Mouse (Mus musculus): ENCODE data around the gene Tmem240. TPM values are rescaled to one million over a fixed set of nuclear protein-coding genes. Genes with fewer than 3 reads are reported as not detected.
A peak's percentile ranks its signal among the peaks of the same experiment; 100 is the strongest.

Tmem240 gene
- polyA plus RNA-seq, 1 experiment: 0.54 TPM

GRCm38 (mm10) chr4:155760613-155761355 lies 26.2 kb downstream of the Tmem240 start, which contains the start of gene Atad3a:
Gene Atad3a (minus strand): TSS chr4:155761093.
- no peaks in the 10 kb centered on the region for H3K9me3 ChIP-seq (replicated peaks; ENCODE audit: control insufficient read depth, insufficient read depth, low read length, poor library complexity, severe bottlenecking)
- TF ChIP-seq CTCF (IDR thresholded peaks at IDR 0.05; ENCODE audit: low read depth, low read length) (no peak), POLR2A (IDR thresholded peaks at IDR 0.05; ENCODE audit: insufficient read depth, low read length) (peak; percentile 89)

GRCm38 (mm10) chr4:155761356-155762099 lies 26.9 kb downstream of the Tmem240 start:
- Histone ChIP-seq H3K9ac (ENCODE audit: low read depth, poor library complexity, severe bottlenecking) (peak overlapping the region; percentile 72), H3K36me3 (ENCODE audit: control insufficient read depth, insufficient read depth, low read length, poor library complexity, severe bottlenecking) (peaks cover 7% of the 10 kb centered on the region; the same call in 1 of the 2 replicates), H3K9me3 (replicated peaks; ENCODE audit: control insufficient read depth, insufficient read depth, low read length, poor library complexity, severe bottlenecking) (no peaks in the 10 kb centered on the region), H3K4me3 (ENCODE audit: low read depth, low read length) (peak overlapping the region; percentile 72), H3K27me3 (ENCODE audit: control insufficient read depth, insufficient read depth, low read length, poor library complexity, severe bottlenecking) (no peaks in the 10 kb centered on the region), H3K4me1 (ENCODE audit: control insufficient read depth, insufficient read depth, low read length) (no peaks in the 10 kb centered on the region), H3K27ac (ENCODE audit: insufficient read depth, low read length) (no peak overlapping the region)
- TF ChIP-seq EP300 (IDR thresholded peaks at IDR 0.05; ENCODE audit: insufficient read depth, low read depth, low read length): no peak
- TF ChIP-seq POLR2A (IDR thresholded peaks at IDR 0.05; ENCODE audit: insufficient read depth, low read length): no peak
- TF ChIP-seq CTCF (IDR thresholded peaks at IDR 0.05; ENCODE audit: low read depth, low read length): no peak

More at GRCm38 (mm10) chr4:155760613-155761355, 26.2 kb downstream of the Tmem240 start, which contains the start of gene Atad3a:
- H3K4me3 ChIP-seq (ENCODE audit: low read depth, low read length): peak within 1 kb of the TSS; percentile 72
- no peaks in the 10 kb centered on the region for H3K27me3 ChIP-seq (ENCODE audit: control insufficient read depth, insufficient read depth, low read length, poor library complexity, severe bottlenecking)
- peak within 1 kb of the TSS; percentile 72 for H3K9ac ChIP-seq (ENCODE audit: low read depth, poor library complexity, severe bottlenecking)
- H3K27ac ChIP-seq (ENCODE audit: insufficient read depth, low read length): no peak within 1 kb of the TSS
- H3K36me3 ChIP-seq (ENCODE audit: control insufficient read depth, insufficient read depth, low read length, poor library complexity, severe bottlenecking): peaks cover 14% of the 10 kb centered on the region
- H3K4me1 ChIP-seq (ENCODE audit: control insufficient read depth, insufficient read depth, low read length): no peaks in the 10 kb centered on the region

- no peaks in the 10 kb centered on the region for H3K27me3 ChIP-seq (ENCODE audit: control insufficient read depth, insufficient read depth, low read length, poor library complexity, severe bottlenecking)
- H3K9ac ChIP-seq (ENCODE audit: low read depth, poor library complexity, severe bottlenecking): no peak overlapping the region
- H3K9me3 ChIP-seq (replicated peaks; ENCODE audit: control insufficient read depth, insufficient read depth, low read length, poor library complexity, severe bottlenecking): no peaks in the 10 kb centered on the region
- no peak for TF ChIP-seq POLR2A (IDR thresholded peaks at IDR 0.05; ENCODE audit: insufficient read depth, low read length)
- no peak for TF ChIP-seq CTCF (IDR thresholded peaks at IDR 0.05; ENCODE audit: low read depth, low read length)
- TF ChIP-seq EP300 (IDR thresholded peaks at IDR 0.05; ENCODE audit: insufficient read depth, low read depth, low read length): no peak
- no peaks in the 10 kb centered on the region for H3K4me1 ChIP-seq (ENCODE audit: control insufficient read depth, insufficient read depth, low read length)
- H3K36me3 ChIP-seq (ENCODE audit: control insufficient read depth, insufficient read depth, low read length, poor library complexity, severe bottlenecking): peaks cover 3% of the 10 kb centered on the region; the same call in 1 of the 2 replicates
- H3K4me3 ChIP-seq (ENCODE audit: low read depth, low read length): no peak overlapping the region
- no peak overlapping the region for H3K27ac ChIP-seq (ENCODE audit: insufficient read depth, low read length)
Observed at GRCm38 (mm10) chr4:155762357-155762756, 27.8 kb downstream of the Tmem240 start.

GRCm38 (mm10) chr4:155769496-155769879 lies 34.9 kb downstream of the Tmem240 start:
- no peak overlapping the region for H3K27ac ChIP-seq (ENCODE audit: insufficient read depth, low read length)
- no peaks in the 10 kb centered on the region for H3K27me3 ChIP-seq (ENCODE audit: control insufficient read depth, insufficient read depth, low read length, poor library complexity, severe bottlenecking)
- H3K4me1 ChIP-seq (ENCODE audit: control insufficient read depth, insufficient read depth, low read length): no peaks in the 10 kb centered on the region
- peak overlapping the region; percentile 74 for H3K9ac ChIP-seq (ENCODE audit: low read depth, poor library complexity, severe bottlenecking)
- no peaks in the 10 kb centered on the region for H3K9me3 ChIP-seq (replicated peaks; ENCODE audit: control insufficient read depth, insufficient read depth, low read length, poor library complexity, severe bottlenecking)
- TF ChIP-seq EP300 (IDR thresholded peaks at IDR 0.05; ENCODE audit: insufficient read depth, low read depth, low read length): no peak
- TF ChIP-seq POLR2A (IDR thresholded peaks at IDR 0.05; ENCODE audit: insufficient read depth, low read length): no peak
- peak overlapping the region; percentile 72; the same call in 1 of the 2 replicates for H3K4me3 ChIP-seq (ENCODE audit: low read depth, low read length)
- H3K36me3 ChIP-seq (ENCODE audit: control insufficient read depth, insufficient read depth, low read length, poor library complexity, severe bottlenecking): no peaks in the 10 kb centered on the region

- Histone ChIP-seq H3K27me3 (ENCODE audit: control insufficient read depth, insufficient read depth, low read length, poor library complexity, severe bottlenecking) (no peaks in the 10 kb centered on the region), H3K9me3 (replicated peaks; ENCODE audit: control insufficient read depth, insufficient read depth, low read length, poor library complexity, severe bottlenecking) (no peaks in the 10 kb centered on the region), H3K4me3 (ENCODE audit: low read depth, low read length) (peak overlapping the region; percentile 72), H3K36me3 (ENCODE audit: control insufficient read depth, insufficient read depth, low read length, poor library complexity, severe bottlenecking) (no peaks in the 10 kb centered on the region), H3K9ac (ENCODE audit: low read depth, poor library complexity, severe bottlenecking) (peak overlapping the region; percentile 74), H3K27ac (ENCODE audit: insufficient read depth, low read length) (no peak overlapping the region), H3K4me1 (ENCODE audit: control insufficient read depth, insufficient read depth, low read length) (no peaks in the 10 kb centered on the region)
- no peak for TF ChIP-seq POLR2A (IDR thresholded peaks at IDR 0.05; ENCODE audit: insufficient read depth, low read length)
- no peak for TF ChIP-seq EP300 (IDR thresholded peaks at IDR 0.05; ENCODE audit: insufficient read depth, low read depth, low read length)
- peak; percentile 96 for TF ChIP-seq CTCF (IDR thresholded peaks at IDR 0.05; ENCODE audit: low read depth, low read length)
Observed at GRCm38 (mm10) chr4:155769880-155770512, 35.4 kb downstream of the Tmem240 start.

Data from ES-Bruce4 (cell line).